Mouse (Mus musculus) spleen, adult 2 months (tissue): ENCODE measurements around the gene Olfr453. TPM values are rescaled to one million over a fixed set of nuclear protein-coding genes. Genes with fewer than 3 reads are reported as not detected.

Experiments used
- DNase-seq, 2 experiments: peaks; one replicate each; pipeline versions ENCODE4 v3.0.0 to v3.0.0-alpha.2; 2012 to 2021; ENCODE audit warnings: low spot score in 2 of 2, low read depth in 1 of 2
- H3K27ac ChIP-seq: fragments of 200-500 bp; 2 replicates; pipeline ENCODE4 v1.5.1; 2012; ENCODE audit warnings: low read length, inconsistent platforms; ENCODE audit not compliant: insufficient read depth
- H3K27me3 ChIP-seq: fragments of 200-500 bp; 2 replicates; pipeline ENCODE4 v1.6.1; 2012; ENCODE audit warnings: mild to moderate bottlenecking, moderate library complexity, low read length, inconsistent platforms; ENCODE audit not compliant: control insufficient read depth, insufficient read depth
- H3K36me3 ChIP-seq: fragments of 200-500 bp; 2 replicates; pipeline ENCODE4 v1.6.1; 2012; ENCODE audit warnings: mild to moderate bottlenecking, low read length, inconsistent platforms; ENCODE audit not compliant: control insufficient read depth, insufficient read depth
- H3K4me1 ChIP-seq: fragments of 200-500 bp; 2 replicates; pipeline ENCODE4 v1.6.1; 2011; ENCODE audit warnings: inconsistent platforms; ENCODE audit not compliant: control insufficient read depth, insufficient read depth, insufficient read length
- H3K4me3 ChIP-seq: fragments of 200-500 bp; 2 replicates; pipeline ENCODE4 v1.5.1; 2011; ENCODE audit warnings: mild to moderate bottlenecking, inconsistent platforms; ENCODE audit not compliant: insufficient read depth, insufficient read length; ENCODE audit errors: extremely low read depth
- CTCF ChIP-seq: fragments of 200-500 bp; IDR thresholded peaks from 2 replicates; pipeline ENCODE4 v1.5.1; 2011; ENCODE audit warnings: mild to moderate bottlenecking, inconsistent platforms; ENCODE audit not compliant: insufficient read depth, insufficient read length, insufficient replicate concordance; ENCODE audit errors: extremely low read depth
- POLR2A ChIP-seq: fragments of 200-500 bp; IDR thresholded peaks from 2 replicates; pipeline ENCODE4 v1.6.1; 2011; ENCODE audit warnings: low read depth, low read length, inconsistent platforms
- WGBS: fragments of 180-500 bp; shearing (Covaris S2); methylation state at CpG from one replicate; pipeline ENCODE4 v1.1.7; 2018; 5-methylcytosine and 5-hydroxymethylcytosine counted together
- polyA plus RNA-seq: library from polyadenylated mRNA; depleted of rRNA; stranded (reverse); fragments of >200 nt; gene quantifications from 2 replicates; pipeline ENCODE4 v1.2.3, GENCODE M21; 2012; rRNA removed

Gene Olfr453
- polyA plus RNA-seq, 1 experiment = not detected

DNA sequence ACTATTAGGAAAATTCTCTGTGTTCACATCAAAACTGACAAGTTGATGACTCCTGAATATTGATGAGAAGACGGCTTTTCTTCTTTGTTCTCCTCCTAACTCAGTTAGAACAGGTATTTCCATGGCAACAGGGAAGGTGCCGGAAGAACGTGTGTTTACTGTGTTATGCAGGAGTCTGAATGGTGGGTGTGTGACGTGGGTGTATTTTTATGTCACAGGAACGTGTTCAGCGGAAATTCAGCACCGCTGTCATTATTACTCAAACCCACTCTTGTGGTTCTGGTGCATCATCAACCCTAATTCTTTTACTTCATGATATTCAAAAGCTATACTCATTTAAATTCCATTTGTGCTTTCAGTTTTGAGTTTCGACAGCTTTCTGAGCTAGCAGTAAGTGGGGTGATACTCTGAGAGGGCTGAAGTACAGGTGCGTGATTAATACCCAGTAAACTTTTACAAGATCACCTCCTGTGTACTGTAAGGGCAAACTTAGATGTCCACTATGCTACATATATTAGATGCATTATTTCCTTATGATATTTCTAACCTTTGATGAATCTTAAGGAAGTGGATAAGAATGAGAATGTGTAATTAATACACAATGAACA, 51.9 kb downstream of the Olfr453 start:
- Histone ChIP-seq H3K27ac (no peak overlapping the region), H3K4me3 (no peak overlapping the region), H3K36me3 (no peaks in the 10 kb centered on the region), H3K27me3 (no peaks in the 10 kb centered on the region), H3K4me1 (no peaks in the 10 kb centered on the region)
- WGBS = 88% methylated on average over 9 of the region's 9 CpGs
- no peak for TF ChIP-seq CTCF
- no peak for TF ChIP-seq POLR2A
- DNase-seq = no peak

DNA sequence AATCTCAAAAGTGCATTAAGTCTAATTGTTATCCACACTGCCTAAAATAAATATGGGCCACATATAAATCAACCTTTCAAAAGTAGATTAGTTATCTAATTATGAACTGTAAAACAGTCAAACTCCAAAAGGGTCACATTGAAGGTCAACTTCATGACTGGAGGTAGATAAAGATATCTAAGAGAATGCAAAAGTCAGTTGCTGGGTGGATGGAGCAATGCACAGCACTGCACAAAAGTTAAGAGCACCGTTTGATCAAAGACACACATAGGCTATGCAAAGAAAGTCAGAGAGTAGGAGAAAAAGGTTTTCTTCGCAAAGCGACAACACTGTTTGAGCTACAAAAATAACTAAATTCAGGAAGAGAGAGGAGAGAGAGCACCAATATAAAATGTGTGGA, 55.8 kb downstream of the Olfr453 start:
- H3K27me3 ChIP-seq = no peaks in the 10 kb centered on the region
- 88% methylated on average over 3 of the region's 3 CpGs for WGBS
- no peak for DNase-seq
- no peaks in the 10 kb centered on the region for H3K4me1 ChIP-seq
- no peaks in the 10 kb centered on the region for H3K36me3 ChIP-seq
- H3K27ac ChIP-seq = no peak overlapping the region
- TF ChIP-seq CTCF = no peak
- TF ChIP-seq POLR2A = no peak
- H3K4me3 ChIP-seq = no peak overlapping the region

Other genes with a start within 250 kb of the Olfr453 start
- not detected in 2 replicates for gene Olfr455, start 191.8 kb upstream of the Olfr453 start, polyA plus RNA-seq
- not detected in 2 replicates for gene Tcaf3, start 141.7 kb upstream of the Olfr453 start, polyA plus RNA-seq
- gene Tcaf2, start 94.1 kb upstream of the Olfr453 start, polyA plus RNA-seq = 0.27 and 0.49 TPM in 2 replicates
- gene Tcaf1, start 29.3 kb upstream of the Olfr453 start, polyA plus RNA-seq = 2.5 and 2.9 TPM in 2 replicates
- not detected in 2 replicates for gene Olfr38, start 17.0 kb downstream of the Olfr453 start, polyA plus RNA-seq
- gene Olfr452, start 45.7 kb downstream of the Olfr453 start, polyA plus RNA-seq = not detected in 2 replicates
- not detected in 2 replicates for gene Olfr450, start 72.6 kb downstream of the Olfr453 start, polyA plus RNA-seq
- not detected in 2 replicates for gene Olfr449, start 95.0 kb downstream of the Olfr453 start, polyA plus RNA-seq
- gene Olfr448, start 151.1 kb downstream of the Olfr453 start, polyA plus RNA-seq = not detected in 2 replicates
- gene Olfr447, start 169.5 kb downstream of the Olfr453 start, polyA plus RNA-seq = not detected in 2 replicates
- gene Olfr446, start 182.0 kb downstream of the Olfr453 start, polyA plus RNA-seq = not detected in 2 replicates
- not detected in 2 replicates for gene Olfr444, start 209.7 kb downstream of the Olfr453 start, polyA plus RNA-seq